Mouse (Mus musculus) neural tube, embryonic 14.5 days (tissue): ENCODE results near the gene Rint1. TPM values are rescaled to one million over a fixed set of nuclear protein-coding genes. Genes with fewer than 3 reads are reported as not detected.
A peak's percentile ranks its signal among the peaks of the same experiment; 100 is the strongest.

Source experiments
- ATAC-seq: fragments of 200-750 bp; cut with Nextera tagmentation; 2 replicates; pipeline ENCODE4 v1.8.0; 2017; ENCODE audit warnings: low read depth, mild to moderate bottlenecking, moderate TSS enrichment, moderate library complexity
- H3K27ac ChIP-seq: fragments of 300-500 bp; sonication (generic); 2 replicates; pipeline ENCODE4 v1.5.1; 2014; ENCODE audit warnings: low read depth, mild to moderate bottlenecking, control low read depth, low read length, moderate library complexity, mixed read lengths
- H3K27me3 ChIP-seq: fragments of 300-500 bp; sonication (generic); 2 replicates; pipeline ENCODE4 v1.6.1; 2014; ENCODE audit warnings: low read length; ENCODE audit not compliant: control insufficient read depth, insufficient read depth
- H3K36me3 ChIP-seq: fragments of 300-500 bp; sonication (generic); 2 replicates; pipeline ENCODE4 v1.6.1; 2014; ENCODE audit warnings: low read length, mixed read lengths; ENCODE audit not compliant: control insufficient read depth, insufficient read depth
- H3K4me1 ChIP-seq: fragments of 300-500 bp; sonication (generic); 2 replicates; pipeline ENCODE4 v1.6.1; 2014; ENCODE audit warnings: low read length; ENCODE audit not compliant: control insufficient read depth, insufficient read depth
- H3K4me2 ChIP-seq: fragments of 300-500 bp; sonication (generic); 2 replicates; pipeline ENCODE4 v1.6.1; 2014; ENCODE audit warnings: mild to moderate bottlenecking, low read depth, low read length, control low read depth
- H3K4me3 ChIP-seq: fragments of 300-500 bp; sonication (generic); 2 replicates; pipeline ENCODE4 v1.5.1; 2014; ENCODE audit warnings: low read depth, low read length, control low read depth, mixed read lengths
- H3K9ac ChIP-seq: fragments of 300-500 bp; sonication (generic); replicated peaks from 2 replicates; pipeline ENCODE4 v1.6.1; 2014; ENCODE audit warnings: low read depth, mild to moderate bottlenecking, control low read depth, low read length, mixed read lengths
- H3K9me3 ChIP-seq: fragments of 300-500 bp; sonication (generic); 2 replicates; pipeline ENCODE4 v1.6.1; 2016; ENCODE audit warnings: low read length; ENCODE audit not compliant: control insufficient read depth
- WGBS: fragments of 180-500 bp; shearing (Covaris S2); extraction: QIAGEN DNeasy Blood & Tissue Kit; methylation state at CpG from one replicate; pipeline ENCODE4 v1.1.7; 2014; 5-methylcytosine and 5-hydroxymethylcytosine counted together
- polyA plus RNA-seq: library from polyadenylated mRNA; unstranded; fragments of >200 nt; fragmentation: Nextera tagmentation; extraction: Ambion mirVana; gene quantifications from 2 replicates; pipeline ENCODE4 v1.2.1, GENCODE M21; 2014

Gene Rint1
- polyA plus RNA-seq, 1 experiment from 2014 or later: 31.1 TPM

GRCm38 (mm10) chr5:23774186-23774585 is 13.3 kb upstream of the Rint1 start:
- H3K9ac ChIP-seq: no peak overlapping the region
- H3K4me3 ChIP-seq: no peak overlapping the region
- H3K27ac ChIP-seq: no peak overlapping the region
- H3K4me1 ChIP-seq: no peaks in the 10 kb centered on the region
- H3K9me3 ChIP-seq: no peaks in the 10 kb centered on the region
- no peaks in the 10 kb centered on the region; the same call in 1 of the 2 replicates for H3K36me3 ChIP-seq
- WGBS: 89% methylated on average over 6 of the region's 6 CpGs
- no peak overlapping the region for H3K4me2 ChIP-seq
- H3K27me3 ChIP-seq: no peaks in the 10 kb centered on the region
- ATAC-seq: no peak

DNA sequence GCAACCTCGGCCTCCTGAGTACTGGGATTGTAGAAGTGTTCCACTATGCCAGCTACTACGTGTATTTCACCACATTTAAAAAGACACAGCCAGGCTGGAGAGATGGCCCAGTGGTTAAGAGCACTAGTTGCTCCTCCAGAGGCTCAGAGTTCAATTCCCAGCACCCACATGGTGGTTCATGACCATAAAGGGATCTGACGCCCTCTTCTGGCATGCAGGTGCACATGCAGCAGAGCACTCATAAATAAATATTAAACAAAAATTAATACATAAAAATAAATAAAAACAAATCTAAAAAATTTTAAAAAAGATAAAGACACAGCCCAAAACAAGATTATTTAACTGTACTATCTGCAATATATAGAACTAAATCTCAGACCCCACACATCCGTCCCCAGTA is 7.0 kb upstream of the Rint1 start:
- Histone ChIP-seq H3K27me3 (no peaks in the 10 kb centered on the region), H3K4me2 (no peak overlapping the region), H3K27ac (no peak overlapping the region), H3K36me3 (no peaks in the 10 kb centered on the region), H3K9ac (no peak overlapping the region), H3K9me3 (no peaks in the 10 kb centered on the region), H3K4me1 (no peaks in the 10 kb centered on the region), H3K4me3 (no peak overlapping the region)
- 88% methylated on average over 4 of the region's 4 CpGs for WGBS
- no peak for ATAC-seq

DNA sequence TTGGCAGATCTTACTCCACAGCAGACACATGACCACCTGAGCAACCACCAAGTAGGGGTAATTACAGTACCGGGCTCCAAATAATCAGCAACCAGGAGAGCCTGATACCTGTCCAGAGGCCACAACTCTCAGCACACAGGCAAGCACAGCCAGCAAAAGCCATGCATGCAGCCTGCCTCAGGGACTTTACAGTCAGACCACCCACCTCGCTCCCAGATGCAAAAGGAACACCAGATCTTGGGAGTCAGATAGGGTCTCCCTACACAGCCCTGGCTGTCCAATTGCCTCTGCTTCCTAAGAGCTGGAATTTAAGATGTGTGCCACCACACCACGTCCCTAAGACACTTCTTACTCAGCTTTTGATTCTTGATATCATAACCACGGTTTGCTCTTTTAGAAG is 6.3 kb upstream of the Rint1 start:
- ATAC-seq: no peak
- H3K9ac ChIP-seq: no peak overlapping the region
- H3K4me2 ChIP-seq: no peak overlapping the region

DNA sequence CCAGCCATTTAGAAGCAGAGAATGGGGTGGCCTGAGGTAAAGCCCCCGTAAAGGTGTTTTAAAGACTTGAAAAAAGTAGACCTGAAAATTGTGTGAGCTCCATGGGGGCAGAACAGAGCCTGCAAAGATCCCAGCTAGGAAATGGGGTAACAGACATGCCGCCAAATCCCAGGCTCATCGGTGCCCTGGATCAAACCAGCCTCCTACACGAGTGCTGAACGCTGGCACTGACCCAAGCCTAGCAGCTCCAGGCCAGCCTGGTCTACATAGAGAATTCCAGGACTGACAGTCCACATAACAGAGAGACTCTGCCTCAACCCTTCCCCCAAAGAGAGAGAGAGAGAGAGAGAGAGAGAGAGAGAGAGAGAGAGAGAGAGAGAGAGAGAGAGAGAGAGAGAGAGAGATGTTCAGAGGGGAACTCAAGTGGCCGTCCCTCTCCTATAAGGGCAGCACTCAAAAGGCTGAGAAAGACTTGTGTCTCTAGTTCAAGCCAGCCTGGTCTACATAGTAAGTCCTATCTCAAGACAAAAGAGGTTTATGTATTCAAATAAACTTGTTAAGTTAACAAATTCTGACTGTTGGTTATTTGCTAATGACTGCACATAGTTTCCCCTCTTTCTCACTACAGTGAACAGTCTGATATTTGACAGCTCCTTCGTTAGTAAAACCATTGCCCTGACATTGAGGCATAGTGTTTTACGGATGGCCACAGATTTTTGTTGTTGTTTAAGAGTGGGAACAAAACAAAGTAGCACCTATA is 5.3 kb upstream of the Rint1 start:
- Histone ChIP-seq H3K9me3 (no peaks in the 10 kb centered on the region), H3K27ac (no peak overlapping the region), H3K27me3 (no peaks in the 10 kb centered on the region), H3K4me3 (peak overlapping the region; percentile 80), H3K4me2 (peak overlapping the region; percentile 66), H3K36me3 (no peaks in the 10 kb centered on the region), H3K9ac (no peak overlapping the region), H3K4me1 (no peaks in the 10 kb centered on the region)
- no peak for ATAC-seq
- 43% methylated on average over 8 of the region's 8 CpGs for WGBS

More for the DNA sequence above, 6.3 kb upstream of the Rint1 start:
- Histone ChIP-seq H3K4me1 (no peaks in the 10 kb centered on the region), H3K4me3 (no peak overlapping the region), H3K9me3 (no peaks in the 10 kb centered on the region), H3K27ac (no peak overlapping the region), H3K36me3 (no peaks in the 10 kb centered on the region), H3K27me3 (no peaks in the 10 kb centered on the region)
- 84% methylated on average over 4 of the region's 4 CpGs for WGBS

DNA sequence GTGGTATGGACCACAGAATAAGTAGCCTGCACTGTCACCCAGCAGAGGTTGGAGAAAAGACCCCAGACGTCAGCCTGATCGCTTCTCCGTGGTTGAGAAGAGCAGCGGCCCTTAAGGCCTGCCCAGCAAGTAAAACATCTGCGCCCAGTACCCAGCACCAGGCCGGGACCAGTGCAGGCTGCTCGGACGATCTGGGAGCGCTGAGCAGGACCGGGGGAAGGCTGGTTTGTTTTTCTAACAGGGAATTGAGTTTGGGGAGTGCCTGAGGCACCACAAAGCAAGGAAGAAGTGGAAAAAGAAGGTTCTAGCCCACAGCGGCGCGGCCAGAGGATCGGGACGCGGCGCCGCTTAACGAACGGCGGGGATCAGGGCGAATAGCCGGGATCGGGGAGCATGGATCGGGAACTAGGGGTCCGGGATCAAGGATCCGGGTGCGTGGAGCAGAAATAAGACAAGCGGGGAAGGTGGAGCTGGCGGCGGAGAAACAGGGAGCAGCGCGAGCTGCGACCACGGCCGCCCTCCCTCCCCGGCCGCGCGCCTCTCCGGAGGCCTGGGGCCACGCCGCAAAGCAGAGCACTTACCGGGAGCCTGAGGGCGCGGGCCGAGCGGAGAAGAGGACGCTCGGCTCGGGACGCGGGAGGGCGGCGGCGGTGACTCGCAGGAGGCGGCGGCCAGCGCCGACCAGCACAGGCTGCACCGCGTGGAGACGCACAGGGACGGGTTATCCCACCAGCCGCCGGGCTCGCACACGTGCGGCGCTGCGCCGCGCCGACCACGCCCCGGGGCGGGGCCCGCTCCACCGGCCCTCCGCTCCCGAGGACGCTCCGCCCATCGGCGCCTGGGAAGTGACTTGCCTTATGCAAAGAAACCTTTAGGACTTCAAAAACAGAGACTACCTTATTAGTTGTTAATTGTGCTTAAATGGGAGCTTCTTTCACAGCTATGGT is 4.3 kb upstream of the Rint1 start, which contains the start of gene Pus7:
Gene Pus7, minus strand, starts transcription at position 781 of the 947 bp plus-strand sequence.
- H3K27ac ChIP-seq: peak within 1 kb of the TSS; percentile 49; the same call in 1 of the 2 replicates

GRCm38 (mm10) chr5:23788390-23788830 is 899 bp downstream of the Rint1 start:
- H3K4me3 ChIP-seq: peak overlapping the region; percentile 90
- ATAC-seq: no peak
- H3K9ac ChIP-seq: peak overlapping the region; percentile 82
- H3K36me3 ChIP-seq: no peaks in the 10 kb centered on the region
- H3K4me2 ChIP-seq: peak overlapping the region; percentile 88
- 48% methylated on average over 3 of the region's 3 CpGs for WGBS
- H3K27ac ChIP-seq: no peak overlapping the region
- H3K4me1 ChIP-seq: peaks cover 8% of the 10 kb centered on the region
- no peaks in the 10 kb centered on the region for H3K9me3 ChIP-seq
- no peaks in the 10 kb centered on the region for H3K27me3 ChIP-seq

More for the DNA sequence above, 4.3 kb upstream of the Rint1 start, which contains the start of gene Pus7:
- no peaks in the 10 kb centered on the region for H3K9me3 ChIP-seq
- no peaks in the 10 kb centered on the region for H3K36me3 ChIP-seq
- peak within 1 kb of the TSS; percentile 77 for H3K9ac ChIP-seq
- H3K4me2 ChIP-seq: peak within 1 kb of the TSS; percentile 66
- under 1% methylated on average over 70 of the region's 86 CpGs for WGBS
- peak; percentile 94 for ATAC-seq
- peaks cover 2% of the 10 kb centered on the region for H3K4me1 ChIP-seq
- peak within 1 kb of the TSS; percentile 80 for H3K4me3 ChIP-seq
- H3K27me3 ChIP-seq: no peaks in the 10 kb centered on the region

DNA sequence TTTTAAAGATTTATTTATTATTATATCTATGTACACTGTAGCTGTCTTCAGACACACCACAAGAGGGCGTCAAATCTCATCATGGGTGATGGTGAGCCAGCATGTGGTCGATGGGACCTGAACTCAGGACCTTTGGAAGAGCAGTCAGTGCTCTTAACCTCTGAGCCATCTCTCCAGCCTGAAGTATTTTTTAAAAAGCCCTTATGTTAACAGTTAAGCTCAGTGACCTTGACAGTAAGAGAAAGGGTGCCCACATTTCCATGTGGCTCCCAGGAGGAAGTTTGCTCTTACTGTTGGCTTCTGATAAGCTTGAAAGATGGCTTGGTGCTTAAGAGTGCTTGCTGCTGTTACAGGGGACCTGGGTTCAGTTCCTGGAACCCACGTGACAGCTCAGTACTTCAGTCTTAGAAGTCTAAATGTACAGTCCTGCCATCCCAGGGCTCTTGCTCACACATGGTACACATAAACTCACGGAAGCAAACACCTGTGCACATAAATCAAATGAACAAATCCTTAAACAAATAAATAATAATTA is 1.6 kb downstream of the Rint1 start:
- H3K9ac ChIP-seq: no peak overlapping the region
- no peak overlapping the region for H3K4me2 ChIP-seq
- no peak for ATAC-seq
- WGBS: 93% methylated on average over 4 of the region's 4 CpGs
- peaks cover 3% of the 10 kb centered on the region; the same call in 1 of the 2 replicates for H3K36me3 ChIP-seq
- no peak overlapping the region for H3K4me3 ChIP-seq
- no peak overlapping the region for H3K27ac ChIP-seq
- peaks cover 8% of the 10 kb centered on the region for H3K4me1 ChIP-seq
- no peaks in the 10 kb centered on the region for H3K27me3 ChIP-seq
- H3K9me3 ChIP-seq: no peaks in the 10 kb centered on the region

- WGBS: 74% methylated on average over 2 of the region's 2 CpGs
- Histone ChIP-seq H3K4me1 (peaks cover 8% of the 10 kb centered on the region), H3K4me2 (no peak overlapping the region), H3K27ac (no peak overlapping the region), H3K36me3 (peaks cover 10% of the 10 kb centered on the region; the same call in 1 of the 2 replicates), H3K9ac (no peak overlapping the region), H3K4me3 (no peak overlapping the region), H3K27me3 (no peaks in the 10 kb centered on the region), H3K9me3 (no peaks in the 10 kb centered on the region)
- no peak for ATAC-seq
Observed at GRCm38 (mm10) chr5:23792726-23793125, 5.2 kb downstream of the Rint1 start.
